ENCODE assay signal across 18 mouse cellular contexts in the genomic region with DNA sequence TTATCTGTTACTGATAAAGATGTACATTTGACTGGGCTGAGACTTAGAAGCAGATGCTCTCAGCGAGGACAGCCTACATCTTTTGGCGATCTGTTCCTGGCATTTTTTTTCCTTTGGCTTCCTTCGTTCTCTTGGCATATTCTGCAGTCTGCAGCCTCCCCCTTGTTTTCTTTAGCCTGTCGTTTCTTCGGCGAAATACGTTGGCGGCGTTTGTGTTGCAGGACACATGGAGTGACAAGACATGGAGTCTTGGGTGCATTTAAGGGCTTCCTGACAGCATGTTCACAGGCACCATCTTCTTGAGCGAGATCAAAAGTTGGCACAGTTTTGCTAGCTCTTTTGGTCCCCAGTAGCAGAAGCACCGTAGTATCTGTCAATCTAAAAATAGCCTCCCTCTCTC. TPM values are rescaled to one million over a fixed set of nuclear protein-coding genes. Genes with fewer than 3 reads are reported as not detected.
DNase-seq lines count a peak whose midpoint lies in the region; ATAC-seq lines count a peak whose summit lies in the region.
"Had no signal": no experiment of that assay in that cellular context is flagged by ENCODE, and none has a peak within 500 bp of the region (broad histone marks: within the 10 kb centered on the region; RNA-seq: fewer than 3 reads in every experiment).

No protein-coding gene starts in this region.

- ATAC-seq in forebrain, embryonic 14.5 days: peak; percentile 46; the same call in 1 of the 2 replicates
- no peak for ATAC-seq in forebrain, embryonic 12.5 days (ENCODE audit: low FRiP score)

- no peak overlapping the region for H3K4me3 ChIP-seq in forebrain, embryonic 14.5 days (ENCODE audit: low read depth, low read length)
- no peak overlapping the region for H3K4me3 ChIP-seq in forebrain, embryonic 12.5 days (replicated peaks)
- H3K4me3 ChIP-seq: erythroblast, embryonic 14.5 days; hindbrain, embryonic 15.5 days; left cerebral cortex, adult 2 months; liver, embryonic 13.5 days; megakaryocyte, embryonic 14.5 days had no signal

- H3K4me1 ChIP-seq in forebrain, embryonic 14.5 days (ENCODE audit: control insufficient read depth, insufficient read depth, low read length): peaks cover 4% of the 10 kb centered on the region; the same call in 1 of the 2 replicates
- H3K4me1 ChIP-seq in forebrain, embryonic 12.5 days: peaks cover 18% of the 10 kb centered on the region

- no peak overlapping the region for H3K27ac ChIP-seq in forebrain, embryonic 14.5 days (ENCODE audit: low read depth, low read length)
- H3K27ac ChIP-seq in forebrain, embryonic 12.5 days: no peak overlapping the region
- H3K27ac ChIP-seq: hindbrain, embryonic 15.5 days; left cerebral cortex, adult 2 months; liver, embryonic 13.5 days had no signal

- no peaks in the 10 kb centered on the region for H3K36me3 ChIP-seq in forebrain, embryonic 14.5 days (ENCODE audit: control insufficient read depth, insufficient read depth, low read length)
- no peaks in the 10 kb centered on the region for H3K36me3 ChIP-seq in forebrain, embryonic 12.5 days (replicated peaks)
- H3K36me3 ChIP-seq: hindbrain, embryonic 15.5 days; liver, embryonic 13.5 days had no signal

- H3K27me3 ChIP-seq in forebrain, embryonic 14.5 days (replicated peaks; ENCODE audit: control insufficient read depth, insufficient read depth, low read length): no peaks in the 10 kb centered on the region
- peaks cover 22% of the 10 kb centered on the region for H3K27me3 ChIP-seq in forebrain, embryonic 12.5 days

- no peak overlapping the region for H3K9ac ChIP-seq in forebrain, embryonic 14.5 days (ENCODE audit: low read length)
- H3K9ac ChIP-seq in forebrain, embryonic 12.5 days: no peak overlapping the region
- H3K9ac ChIP-seq: hindbrain, embryonic 15.5 days; liver, embryonic 13.5 days had no signal

- DNase-seq in forebrain, embryonic 14.5 days (ENCODE audit: low spot score): peak; percentile 57
- DNase-seq in layer of hippocampus, adult 8-10 months (ENCODE audit: low spot score in 2 of 2): peak; percentile 53 to 56
- DNase-seq in layer of hippocampus, postnatal 10 days (ENCODE audit: low spot score in 2 of 2): no peak
- peak; percentile 54 to 75 for DNase-seq in frontal cortex, postnatal 36 days (ENCODE audit: low spot score in 2 of 2)
- peak; percentile 35 for DNase-seq in right cerebral cortex, postnatal 14 days
- no peak for DNase-seq in embryo, embryonic 9.5 days (ENCODE audit: extremely low spot score)
- no peak for DNase-seq in adipocyte (ENCODE audit: low spot score)
- DNase-seq: adrenal gland, postnatal 10 days; cerebellum, adult 11 months; embryo, embryonic 11 days; liver, embryonic 13.5 days had no signal

- H3K9me3 ChIP-seq in forebrain, embryonic 14.5 days (replicated peaks; ENCODE audit: control insufficient read depth, low read length): no peaks in the 10 kb centered on the region
- no peaks in the 10 kb centered on the region for H3K9me3 ChIP-seq in forebrain, embryonic 12.5 days
- H3K9me3 ChIP-seq: hindbrain, embryonic 15.5 days; liver, embryonic 13.5 days; megakaryocyte, embryonic 14.5 days had no signal

- 74% methylated on average over 11 of the region's 11 CpGs for WGBS in forebrain, embryonic 14.5 days
- WGBS in forebrain, embryonic 12.5 days: 82% methylated on average over 11 of the region's 11 CpGs

- no peak overlapping the region for H3K4me2 ChIP-seq in forebrain, embryonic 14.5 days (ENCODE audit: low read length)
- no peak overlapping the region for H3K4me2 ChIP-seq in forebrain, embryonic 12.5 days
- H3K4me2 ChIP-seq: hindbrain, embryonic 15.5 days; liver, embryonic 13.5 days had no signal

RNA-seq across cellular contexts. Expression of a gene that starts 1.2 kb away (rescaled TPM):
- polyA plus RNA-seq in forebrain, embryonic 14.5 days (2014; fragmentation: Nextera tagmentation; extraction: Ambion mirVana): 1.1 and 1.3 TPM in 2 replicates
- polyA plus RNA-seq in forebrain, embryonic 12.5 days (2016; fragmentation: Nextera tagmentation; extraction: Ambion mirVana): 0.24 TPM in 1 of 2 replicates, not detected in the other
- under 1 TPM in 1 of 4 experiments, not detected in 3; 0.71 TPM for total RNA-seq in layer of hippocampus, adult 8-10 months (2022)
- total RNA-seq in layer of hippocampus, postnatal 10 days (2021): under 1 TPM; 0.31 to 0.78 TPM
- total RNA-seq: adrenal gland, postnatal 10 days; gastrocnemius, postnatal 4 days; left cerebral cortex, adult 2 months had no signal
- polyA plus RNA-seq: erythroblast, embryonic 14.5 days; heart, embryonic 14.5 days; liver, embryonic 13.5 days had no signal

RNA-seq across cellular contexts. Expression of a gene that starts 13.0 kb away (rescaled TPM):
- polyA plus RNA-seq in forebrain, embryonic 14.5 days (2014; fragmentation: Nextera tagmentation; extraction: Ambion mirVana): 29.2 and 29.4 TPM in 2 replicates
- 22.1 and 23.6 TPM in 2 replicates for polyA plus RNA-seq in forebrain, embryonic 12.5 days (2016; fragmentation: Nextera tagmentation; extraction: Ambion mirVana)
- total RNA-seq in layer of hippocampus, adult 8-10 months (2022): 10 to 100 TPM; 26.9 to 33.0 (median 29.7) TPM
- total RNA-seq in layer of hippocampus, postnatal 10 days (2021): 10 to 100 TPM; 27.2 to 28.3 TPM

RNA-seq across cellular contexts. Expression of a gene that starts 27.4 kb away (rescaled TPM):
- 14.1 and 16.1 TPM in 2 replicates for polyA plus RNA-seq in forebrain, embryonic 14.5 days (2014; fragmentation: Nextera tagmentation; extraction: Ambion mirVana)
- polyA plus RNA-seq in forebrain, embryonic 12.5 days (2016; fragmentation: Nextera tagmentation; extraction: Ambion mirVana): 14.2 and 14.5 TPM in 2 replicates
- 10 to 100 TPM; 89.6 to 93.1 (median 92.6) TPM for total RNA-seq in layer of hippocampus, adult 8-10 months (2022)
- 100 to 1,000 TPM; 102 to 128 TPM for total RNA-seq in layer of hippocampus, postnatal 10 days (2021)

Comparison
In these comparisons a context has a peak if more than half of its experiments do, and no peak if none do; other contexts are left out.
1. DNase-seq: peak in forebrain, embryonic 14.5 days (single experiment), layer of hippocampus, adult 8-10 months (2 of 2), frontal cortex, postnatal 36 days (2 of 2) and right cerebral cortex, postnatal 14 days (single experiment); none in layer of hippocampus, postnatal 10 days (0 of 2), embryo, embryonic 9.5 days (single experiment) and adipocyte (single experiment).